Mouse (Mus musculus) heart, adult 11 months (tissue): ENCODE results near the gene Gm13023.
"Not testable (repeated sequence)": the region's sequence is repeated elsewhere in the genome, so short reads cannot be mapped to it uniquely, and the experiment has no call there.

ENCODE experiments used
- DNase-seq: peaks from one replicate; pipeline ENCODE4 v3.0.0; 2022

Gm13023 gene

DNA sequence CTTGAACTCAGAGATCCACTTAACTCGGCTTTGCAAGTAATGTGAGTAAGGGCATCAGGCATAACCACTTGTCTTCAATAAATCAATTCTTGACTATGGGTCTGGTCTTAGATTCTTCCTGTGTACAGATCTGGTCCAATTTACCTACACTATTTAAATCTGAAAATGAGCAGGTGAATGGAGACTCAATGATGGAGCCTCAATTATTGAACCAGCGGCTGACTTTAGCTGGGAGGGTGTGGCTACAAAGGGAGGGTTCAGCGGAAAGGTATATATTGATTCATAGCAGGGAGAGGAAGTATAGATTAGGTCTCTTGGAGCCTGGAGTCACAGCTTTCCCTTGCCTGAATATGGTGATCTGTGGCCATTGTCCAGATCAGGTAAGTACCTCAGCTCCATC lies at the start of gene Gm13023:
Gene Gm13023 (plus strand): TSS at position 301 of the 400 bp plus-strand sequence.
- DNase-seq = not testable (repeated sequence)

GRCm38 (mm10) chr4:143815993-143816392 lies 26.8 kb downstream of the Gm13023 start, which contains the start of gene Gm13084:
TSS of gene Gm13084 (minus strand) at chr4:143816093.
- DNase-seq = no peak
